Mouse (Mus musculus): ENCODE measurements at regions not wholly inside any gene's neighbourhood (a gene's known extent, or its start where the extent isn't known, plus 50 kb on each side); places are given as distances from the start of the nearest gene placed in this dataset.
A peak's percentile ranks its signal among the peaks of the same experiment; 100 is the strongest.

DNA sequence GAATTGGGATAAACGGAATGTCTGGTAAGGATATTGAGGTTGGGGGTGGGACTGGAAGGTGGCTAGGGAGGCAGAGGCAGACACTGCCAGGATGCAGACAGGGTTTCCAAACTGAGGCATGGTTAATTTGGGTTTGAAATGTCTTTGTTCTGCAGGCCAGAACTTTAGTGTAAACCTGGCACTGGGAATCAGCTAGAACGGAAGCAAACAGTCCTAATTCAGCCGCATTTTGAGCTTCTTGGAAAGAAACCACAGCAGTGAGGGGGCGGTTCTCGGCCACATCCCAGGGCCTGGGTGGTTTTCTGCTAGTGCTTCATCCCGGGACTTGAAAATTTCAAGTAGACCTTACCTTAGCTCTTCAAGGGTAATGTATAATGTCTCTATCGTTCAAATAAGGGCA is 100.6 kb upstream of the Irf2bp2 start:
- Histone ChIP-seq H3K4me1 (ENCODE audit: control insufficient read depth, insufficient read depth, low read length) (peaks cover 44% of the 10 kb centered on the region), H3K4me3 (ENCODE audit: insufficient read depth, low read length) (no peak overlapping the region), H3K27ac (ENCODE audit: insufficient read depth, low read depth, low read length) (no peak overlapping the region)
- no peak for TF ChIP-seq CTCF (IDR thresholded peaks at IDR 0.05; ENCODE audit: low read depth, low read length)
- no peak for TF ChIP-seq POLR2A (IDR thresholded peaks at IDR 0.05; ENCODE audit: borderline replicate concordance, low read depth, low read length)

DNA sequence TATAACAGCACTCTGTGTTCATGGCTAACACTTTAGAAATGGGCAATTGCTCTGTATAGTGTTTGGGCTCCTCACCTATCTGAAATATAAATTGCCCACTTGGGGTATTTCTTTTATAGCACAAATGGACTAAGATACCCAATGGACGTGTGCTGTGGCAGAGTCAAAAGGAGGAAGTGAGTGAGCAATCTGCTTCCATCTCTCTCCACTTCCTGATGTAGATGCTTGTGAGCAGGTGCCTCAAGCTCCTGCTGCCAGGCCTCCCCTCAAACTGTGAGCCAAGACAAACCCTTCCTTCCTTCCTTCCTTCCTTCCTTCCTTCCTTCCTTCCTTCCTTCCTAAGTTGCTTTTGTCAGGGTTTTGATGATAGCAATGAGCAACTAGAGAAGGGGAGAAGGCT is 99.9 kb upstream of the Irf2bp2 start:
- H3K27ac ChIP-seq (ENCODE audit: insufficient read depth, low read depth, low read length): no peak overlapping the region
- H3K4me3 ChIP-seq (ENCODE audit: insufficient read depth, low read length): no peak overlapping the region
- peaks cover 44% of the 10 kb centered on the region for H3K4me1 ChIP-seq (ENCODE audit: control insufficient read depth, insufficient read depth, low read length)
- TF ChIP-seq CTCF (IDR thresholded peaks at IDR 0.05; ENCODE audit: low read depth, low read length) (no peak), POLR2A (IDR thresholded peaks at IDR 0.05; ENCODE audit: borderline replicate concordance, low read depth, low read length) (no peak)

DNA sequence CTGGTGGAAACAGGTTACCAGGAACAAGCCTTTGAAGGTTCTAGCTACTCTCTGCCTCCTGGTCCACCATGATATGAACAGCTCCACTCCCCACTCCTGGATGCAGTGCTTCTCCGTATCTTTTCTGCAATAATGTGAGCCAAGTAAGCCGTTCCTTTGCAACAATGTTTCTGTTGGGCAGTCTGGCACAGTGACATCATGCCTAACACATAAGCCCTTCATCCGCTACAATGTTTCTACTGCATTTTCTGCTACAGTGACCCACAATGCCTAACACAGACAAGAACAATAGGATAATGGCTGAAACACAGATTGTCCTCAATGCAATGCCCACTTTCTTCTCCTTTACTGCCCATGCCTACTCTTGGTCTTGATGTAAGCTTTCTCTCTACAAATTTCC is 98.9 kb upstream of the Irf2bp2 start:
- TF ChIP-seq CTCF (IDR thresholded peaks at IDR 0.05; ENCODE audit: low read depth, low read length) (no peak), POLR2A (IDR thresholded peaks at IDR 0.05; ENCODE audit: borderline replicate concordance, low read depth, low read length) (no peak)
- H3K4me1 ChIP-seq (ENCODE audit: control insufficient read depth, insufficient read depth, low read length): peaks cover 49% of the 10 kb centered on the region

DNA sequence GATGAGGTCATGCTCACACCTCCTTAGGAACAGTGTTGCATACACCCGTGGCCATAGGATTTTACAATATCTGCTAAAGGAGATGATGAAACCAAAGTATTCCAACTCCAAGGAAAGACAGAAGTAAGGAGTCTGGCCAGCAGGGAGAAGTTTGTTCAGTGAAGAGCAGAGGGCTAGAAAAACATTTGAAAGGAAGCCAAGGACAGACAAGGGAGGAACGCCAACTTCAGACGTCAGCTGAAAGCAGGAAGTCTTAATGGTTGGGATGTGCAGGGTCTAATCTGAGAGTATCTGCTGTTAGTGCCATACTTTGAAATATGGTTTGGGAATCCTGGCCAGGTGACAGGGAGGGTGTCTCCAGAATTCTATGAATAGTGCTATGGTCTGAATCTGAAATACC is 98.5 kb upstream of the Irf2bp2 start:
- TF ChIP-seq CTCF (IDR thresholded peaks at IDR 0.05; ENCODE audit: low read depth, low read length) (no peak), POLR2A (IDR thresholded peaks at IDR 0.05; ENCODE audit: borderline replicate concordance, low read depth, low read length) (no peak)

More for the DNA sequence above, 98.9 kb upstream of the Irf2bp2 start:
- no peak overlapping the region for H3K4me3 ChIP-seq (ENCODE audit: insufficient read depth, low read length)
- no peak overlapping the region for H3K27ac ChIP-seq (ENCODE audit: insufficient read depth, low read depth, low read length)

DNA sequence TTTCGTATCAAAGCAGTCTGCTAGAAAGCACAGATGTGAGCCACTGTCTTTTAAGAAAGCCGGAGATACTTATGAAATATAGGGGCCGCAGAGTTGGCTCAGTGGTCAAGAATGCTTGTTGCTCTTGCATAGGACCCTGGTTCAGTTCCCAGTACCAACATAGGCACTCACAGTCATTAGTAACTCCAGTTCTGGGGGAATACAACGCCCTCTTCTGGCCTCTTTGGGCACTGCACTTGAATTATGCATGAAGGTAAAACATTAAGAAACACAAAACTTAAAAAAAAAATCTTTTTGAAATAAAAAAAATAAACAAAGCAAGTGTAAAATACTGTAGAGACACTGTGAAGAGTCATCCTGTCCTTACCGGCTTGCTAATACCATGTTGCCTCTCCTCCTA is 94.7 kb upstream of the Irf2bp2 start:
- no peak for TF ChIP-seq POLR2A (IDR thresholded peaks at IDR 0.05; ENCODE audit: borderline replicate concordance, low read depth, low read length)
- no peak for TF ChIP-seq CTCF (IDR thresholded peaks at IDR 0.05; ENCODE audit: low read depth, low read length)
- Histone ChIP-seq H3K4me1 (ENCODE audit: control insufficient read depth, insufficient read depth, low read length) (peaks cover 48% of the 10 kb centered on the region), H3K27ac (ENCODE audit: insufficient read depth, low read depth, low read length) (no peak overlapping the region), H3K4me3 (ENCODE audit: insufficient read depth, low read length) (no peak overlapping the region)

More for the DNA sequence above, 98.5 kb upstream of the Irf2bp2 start:
- H3K4me3 ChIP-seq (ENCODE audit: insufficient read depth, low read length): no peak overlapping the region
- no peak overlapping the region for H3K27ac ChIP-seq (ENCODE audit: insufficient read depth, low read depth, low read length)
- peaks cover 51% of the 10 kb centered on the region for H3K4me1 ChIP-seq (ENCODE audit: control insufficient read depth, insufficient read depth, low read length)

DNA sequence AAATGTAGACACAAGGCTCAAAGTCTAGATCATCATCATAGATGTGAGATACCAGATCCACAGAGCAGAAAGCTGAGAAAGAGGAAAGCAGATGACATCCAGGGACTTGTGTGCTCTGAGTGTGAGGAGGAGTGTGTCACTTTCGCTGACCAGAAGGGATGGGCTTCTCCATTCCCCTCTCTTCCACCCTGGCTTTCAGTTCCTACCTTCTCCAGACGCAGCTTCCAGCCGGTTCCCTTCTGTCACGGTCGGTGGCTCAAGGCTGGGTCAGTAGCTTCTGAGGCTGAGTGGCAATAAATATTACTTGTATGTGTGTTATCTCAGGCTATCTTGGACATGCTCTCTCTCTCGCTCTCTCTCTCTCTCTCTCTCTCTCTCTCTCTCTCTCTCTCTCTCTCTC is 94.2 kb upstream of the Irf2bp2 start:
- no peak overlapping the region for H3K27ac ChIP-seq (ENCODE audit: insufficient read depth, low read depth, low read length)
- H3K4me3 ChIP-seq (ENCODE audit: insufficient read depth, low read length): no peak overlapping the region
- H3K4me1 ChIP-seq (ENCODE audit: control insufficient read depth, insufficient read depth, low read length): peaks cover 52% of the 10 kb centered on the region
- TF ChIP-seq POLR2A (IDR thresholded peaks at IDR 0.05; ENCODE audit: borderline replicate concordance, low read depth, low read length) (no peak), CTCF (IDR thresholded peaks at IDR 0.05; ENCODE audit: low read depth, low read length) (no peak)

DNA sequence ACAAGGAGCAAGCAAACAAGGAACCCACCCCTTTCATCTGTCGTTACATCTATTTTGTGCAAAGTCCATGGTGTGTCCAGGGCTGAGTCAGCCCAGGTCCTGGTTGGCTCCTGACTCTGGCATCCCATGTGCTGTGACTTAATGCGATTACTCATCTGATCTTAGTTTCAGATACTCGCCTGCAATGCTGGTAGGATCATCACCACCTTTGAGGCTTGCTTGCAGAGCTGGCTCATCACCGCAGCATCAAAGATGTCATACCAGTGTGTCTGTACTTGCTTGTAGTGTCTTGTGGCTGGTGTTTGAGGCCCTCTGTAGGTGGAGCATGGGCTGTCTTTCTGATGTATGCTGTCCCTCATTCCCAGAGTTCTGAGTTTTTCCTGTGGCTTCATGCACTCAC is 93.0 kb upstream of the Irf2bp2 start:
- Histone ChIP-seq H3K4me3 (ENCODE audit: insufficient read depth, low read length) (no peak overlapping the region), H3K27ac (ENCODE audit: insufficient read depth, low read depth, low read length) (no peak overlapping the region), H3K4me1 (ENCODE audit: control insufficient read depth, insufficient read depth, low read length) (peaks cover 54% of the 10 kb centered on the region)
- TF ChIP-seq CTCF (IDR thresholded peaks at IDR 0.05; ENCODE audit: low read depth, low read length) (no peak), POLR2A (IDR thresholded peaks at IDR 0.05; ENCODE audit: borderline replicate concordance, low read depth, low read length) (no peak)

DNA sequence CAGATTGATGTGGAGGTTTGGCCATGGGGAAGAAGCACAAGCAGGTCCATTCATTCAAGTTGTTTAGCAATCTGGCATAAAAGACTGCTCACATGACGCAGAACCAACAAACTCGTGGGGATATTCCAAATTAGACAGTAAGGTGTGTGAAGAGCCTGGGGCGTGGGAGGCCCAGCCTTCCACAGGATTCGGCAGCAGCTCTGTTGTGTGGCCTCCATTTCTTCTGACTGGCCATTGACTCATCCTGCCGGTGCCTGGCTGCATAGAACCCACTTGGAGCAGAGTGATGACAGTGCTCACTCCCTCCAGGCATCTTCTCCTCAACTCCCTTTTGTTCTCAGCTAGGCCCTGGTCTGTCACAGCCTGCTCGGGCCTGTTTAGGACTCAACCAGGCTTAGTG is 91.6 kb upstream of the Irf2bp2 start:
- TF ChIP-seq CTCF (IDR thresholded peaks at IDR 0.05; ENCODE audit: low read depth, low read length): no peak
- Histone ChIP-seq H3K27ac (ENCODE audit: insufficient read depth, low read depth, low read length) (no peak overlapping the region), H3K4me1 (ENCODE audit: control insufficient read depth, insufficient read depth, low read length) (peaks cover 53% of the 10 kb centered on the region), H3K4me3 (ENCODE audit: insufficient read depth, low read length) (no peak overlapping the region)

DNA sequence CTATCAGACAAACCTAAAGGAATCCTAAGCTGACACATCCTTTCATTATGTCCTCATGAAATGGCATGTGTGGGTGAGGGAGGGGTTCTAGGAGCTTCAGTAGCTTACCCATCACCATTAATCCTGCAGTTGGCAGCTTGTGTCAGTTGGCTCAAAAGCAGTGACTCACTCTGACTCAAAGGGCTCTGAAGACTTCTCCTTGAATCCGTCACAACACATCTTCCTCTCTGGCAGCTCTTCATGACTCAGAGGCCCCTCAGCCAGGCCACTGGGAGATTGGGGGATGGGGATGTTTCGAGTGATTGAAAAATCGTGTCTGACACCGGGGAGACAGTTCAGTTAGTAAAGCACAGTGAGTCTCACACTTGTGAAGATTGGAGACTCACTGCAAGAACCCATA is 90.2 kb upstream of the Irf2bp2 start:
- Histone ChIP-seq H3K4me3 (ENCODE audit: insufficient read depth, low read length) (no peak overlapping the region), H3K27ac (ENCODE audit: insufficient read depth, low read depth, low read length) (peak overlapping the region; percentile 32), H3K4me1 (ENCODE audit: control insufficient read depth, insufficient read depth, low read length) (peaks cover 53% of the 10 kb centered on the region)
- TF ChIP-seq POLR2A (IDR thresholded peaks at IDR 0.05; ENCODE audit: borderline replicate concordance, low read depth, low read length) (no peak), CTCF (IDR thresholded peaks at IDR 0.05; ENCODE audit: low read depth, low read length) (no peak)

DNA sequence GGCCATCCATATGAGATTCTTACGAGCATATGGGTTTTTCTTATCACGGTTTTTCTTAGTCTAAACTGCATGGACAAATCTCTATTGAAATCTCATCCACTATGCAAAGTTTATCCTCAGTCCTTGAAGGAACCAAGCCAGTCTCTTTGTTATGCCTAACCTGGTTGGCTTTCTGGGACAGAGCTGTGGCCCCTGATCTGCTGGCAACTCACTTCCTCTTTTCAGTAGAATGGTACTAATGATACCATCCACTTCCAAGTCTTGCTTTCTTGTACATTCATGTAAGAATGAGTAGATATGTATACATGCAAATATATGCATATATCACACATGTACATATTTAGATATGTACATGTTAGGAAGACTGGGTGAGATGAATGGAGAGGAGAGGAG is 89.8 kb upstream of the Irf2bp2 start:
- peaks cover 56% of the 10 kb centered on the region for H3K4me1 ChIP-seq (ENCODE audit: control insufficient read depth, insufficient read depth, low read length)
- no peak overlapping the region for H3K4me3 ChIP-seq (ENCODE audit: insufficient read depth, low read length)
- peak overlapping the region; percentile 32 for H3K27ac ChIP-seq (ENCODE audit: insufficient read depth, low read depth, low read length)
- TF ChIP-seq POLR2A (IDR thresholded peaks at IDR 0.05; ENCODE audit: borderline replicate concordance, low read depth, low read length) (no peak), CTCF (IDR thresholded peaks at IDR 0.05; ENCODE audit: low read depth, low read length) (no peak)

All from bone marrow macrophage, adult 2 months (primary cell).